Mouse (Mus musculus): ENCODE results near the gene Arfip1.
"Not testable (repeated sequence)": the region's sequence is repeated elsewhere in the genome, so short reads cannot be mapped to it uniquely, and the experiment has no call there.

Gene Arfip1

GRCm38 (mm10) chr3:84580716-84581115, 1.7 kb downstream of the Arfip1 start:
- DNase-seq (ENCODE audit: inconsistent age in 2 of 2, low spot score in 1 of 2): no peak

- no peak for DNase-seq (ENCODE audit: inconsistent age in 2 of 2, low spot score in 1 of 2)
Measured at GRCm38 (mm10) chr3:84570501-84570900, 11.9 kb downstream of the Arfip1 start.

DNA sequence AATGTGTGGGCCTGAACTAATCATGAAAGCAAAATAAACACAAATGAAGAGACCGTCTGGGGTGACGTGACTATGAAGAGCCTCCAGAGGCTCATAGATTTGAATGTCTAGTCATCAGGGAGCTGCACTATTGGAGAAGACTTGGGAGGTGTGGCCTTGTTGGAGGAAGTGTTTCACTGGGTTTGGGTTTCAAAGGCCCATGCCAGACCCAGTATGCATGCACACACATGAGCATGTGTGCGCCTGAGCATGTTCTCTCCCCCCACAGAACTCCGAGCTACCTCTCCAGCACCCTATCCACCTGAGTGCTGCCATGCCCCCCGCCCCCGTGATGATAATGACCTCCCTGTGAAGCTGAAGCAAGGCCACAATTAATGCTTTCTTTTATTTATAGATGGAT, 12.8 kb downstream of the Arfip1 start:
- no peak for DNase-seq (ENCODE audit: inconsistent age in 2 of 2, low spot score in 1 of 2)

DNA sequence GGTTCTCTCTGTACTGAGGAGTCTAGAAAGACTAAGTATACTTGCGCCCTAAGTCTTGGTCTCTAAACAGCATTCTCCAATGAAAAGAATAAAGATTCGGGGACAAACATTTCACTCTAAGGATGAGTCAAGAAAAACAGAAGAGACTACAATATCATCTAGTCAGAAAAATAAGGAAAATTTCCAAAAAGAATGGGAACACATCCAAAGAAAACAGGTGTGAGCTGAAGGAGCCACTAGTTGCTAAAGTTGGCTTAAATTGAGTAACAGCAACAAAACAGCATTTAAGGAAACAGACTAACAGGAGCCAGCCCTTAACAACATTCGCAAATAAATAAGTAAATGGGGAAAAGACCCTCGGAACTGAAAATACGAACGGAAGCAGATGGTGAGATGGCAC, 13.9 kb downstream of the Arfip1 start:
- DNase-seq (ENCODE audit: inconsistent age in 2 of 2, low spot score in 1 of 2): no peak

DNA sequence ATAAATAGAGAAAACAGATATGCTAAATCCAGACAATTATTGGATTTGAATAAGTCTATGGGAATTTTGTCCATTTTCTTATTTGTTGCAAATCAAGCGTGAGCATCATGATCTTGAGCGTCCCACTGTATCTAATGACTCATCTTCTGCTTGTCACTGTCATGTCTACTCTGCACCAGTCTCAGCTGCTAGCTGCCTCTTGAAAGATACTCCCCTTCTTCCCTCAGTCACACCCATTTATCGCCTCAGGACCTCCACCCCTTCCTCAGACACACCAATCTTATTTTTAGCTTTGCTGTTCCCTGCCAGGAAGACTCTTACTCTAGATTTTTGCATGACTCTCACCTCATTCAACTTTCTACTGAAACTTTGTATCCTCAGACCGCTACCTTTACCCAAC, 19.0 kb downstream of the Arfip1 start:
- no peak for DNase-seq (ENCODE audit: inconsistent age in 2 of 2, low spot score in 1 of 2)

DNA sequence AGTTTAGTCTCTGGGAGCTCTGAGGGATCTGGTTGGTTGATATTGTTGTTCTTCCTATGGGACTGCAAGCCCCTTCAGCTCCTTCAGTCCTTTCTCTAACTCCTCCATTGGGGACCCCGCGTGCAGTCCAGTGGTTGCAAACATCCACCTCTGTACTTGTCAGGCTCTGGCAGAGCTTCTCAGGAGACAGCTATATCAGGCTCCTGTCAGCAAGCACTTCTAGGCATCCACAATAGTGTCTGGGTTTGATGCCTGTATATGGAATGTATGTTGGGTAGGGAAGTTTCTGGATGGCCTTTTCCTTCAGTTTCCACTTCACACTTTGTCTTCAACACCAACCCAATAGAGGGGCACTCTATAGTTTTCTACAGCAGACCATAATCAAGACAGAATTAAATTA, 19.5 kb downstream of the Arfip1 start:
- DNase-seq (ENCODE audit: inconsistent age in 2 of 2, low spot score in 1 of 2): not testable (repeated sequence)

DNA sequence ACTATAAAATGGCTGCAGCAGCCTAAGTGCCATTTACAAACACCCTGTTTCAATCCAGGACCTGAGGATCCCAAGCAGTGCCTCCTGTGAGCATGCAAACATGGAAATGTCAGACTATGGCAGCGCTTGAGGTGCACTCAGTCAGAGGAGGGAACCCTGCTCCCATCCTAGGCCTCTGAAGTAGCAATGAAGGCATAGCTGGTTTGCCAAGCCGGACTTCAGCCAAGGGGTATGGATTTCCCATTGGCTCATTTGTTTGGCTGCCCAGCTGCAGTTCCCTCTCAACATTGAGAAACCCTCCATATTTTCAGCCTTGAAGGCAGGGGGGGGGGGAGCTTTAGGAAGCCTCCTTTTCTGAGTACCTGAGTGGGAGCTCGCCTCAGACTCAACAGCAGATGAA, 24.1 kb downstream of the Arfip1 start:
- DNase-seq (ENCODE audit: inconsistent age in 2 of 2, low spot score in 1 of 2): no peak

DNA sequence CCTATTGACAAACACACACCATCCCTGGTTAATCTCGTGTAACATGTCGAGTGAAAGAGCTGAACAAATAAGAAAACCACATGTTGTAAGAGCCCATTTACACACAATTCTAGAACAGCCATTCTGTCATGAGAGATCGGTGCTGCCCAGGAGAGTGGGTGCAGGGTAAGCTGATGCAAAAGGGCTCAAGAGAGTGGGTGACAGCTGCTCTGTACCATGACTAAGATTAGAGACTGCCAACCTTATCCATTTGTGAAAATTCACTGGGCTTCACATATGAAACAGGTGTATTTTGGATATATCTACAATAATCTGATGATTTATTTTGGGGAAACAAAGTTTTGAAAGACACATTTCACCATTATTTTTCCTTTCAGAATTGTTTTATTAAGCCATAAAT, 26.6 kb downstream of the Arfip1 start:
- no peak for DNase-seq (ENCODE audit: inconsistent age in 2 of 2, low spot score in 1 of 2)

- DNase-seq (ENCODE audit: inconsistent age in 2 of 2, low spot score in 1 of 2): no peak
Measured at GRCm38 (mm10) chr3:84547177-84547576, 35.2 kb downstream of the Arfip1 start.

GRCm38 (mm10) chr3:84542450-84542849, 40.0 kb downstream of the Arfip1 start:
- DNase-seq (ENCODE audit: inconsistent age in 2 of 2, low spot score in 1 of 2): peak; percentile 39 to 86

DNA sequence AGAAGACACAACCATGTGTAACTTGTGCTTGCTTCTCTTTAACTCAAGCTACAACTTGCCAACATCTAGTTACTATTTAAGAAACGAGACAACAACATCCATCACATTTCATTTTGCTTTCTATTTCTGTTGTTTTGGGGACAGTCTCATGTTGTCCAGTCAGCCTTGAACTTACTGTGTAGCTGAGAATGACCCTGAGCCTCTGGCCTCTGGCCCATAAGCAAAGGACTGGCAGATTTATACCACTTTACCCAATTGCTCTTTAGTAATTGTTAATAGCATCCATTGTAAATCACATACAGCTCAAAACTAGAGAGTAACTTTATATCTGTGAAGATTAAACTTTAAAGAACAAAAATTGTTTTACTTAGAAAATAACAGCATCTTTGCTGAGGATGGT, 40.5 kb downstream of the Arfip1 start:
- peak; percentile 48 to 84 for DNase-seq (ENCODE audit: inconsistent age in 2 of 2, low spot score in 1 of 2)

DNA sequence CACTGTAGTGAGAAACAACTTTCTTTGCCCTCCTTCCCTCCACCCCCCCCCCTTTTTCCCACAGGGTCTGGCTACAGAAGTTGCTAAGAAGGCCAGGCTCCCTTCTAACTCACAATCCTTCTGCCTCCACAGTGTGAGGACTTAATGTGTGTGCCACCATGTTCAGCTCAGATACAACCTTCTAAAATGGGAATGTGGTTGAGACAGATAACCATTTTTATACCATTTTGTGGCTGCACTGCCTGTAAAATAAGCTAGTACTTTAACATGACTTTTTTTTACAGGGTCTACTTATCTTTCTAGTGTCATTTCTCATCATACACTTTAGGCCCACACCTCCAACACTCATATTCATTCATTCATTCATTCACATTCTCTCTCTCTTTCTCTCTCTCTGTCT, 41.8 kb downstream of the Arfip1 start:
- no peak for DNase-seq (ENCODE audit: inconsistent age in 2 of 2, low spot score in 1 of 2)

GRCm38 (mm10) chr3:84536987-84537386, 45.4 kb downstream of the Arfip1 start:
- DNase-seq (ENCODE audit: inconsistent age in 2 of 2, low spot score in 1 of 2): peak in 1 of 2 experiments; percentile 59

DNA sequence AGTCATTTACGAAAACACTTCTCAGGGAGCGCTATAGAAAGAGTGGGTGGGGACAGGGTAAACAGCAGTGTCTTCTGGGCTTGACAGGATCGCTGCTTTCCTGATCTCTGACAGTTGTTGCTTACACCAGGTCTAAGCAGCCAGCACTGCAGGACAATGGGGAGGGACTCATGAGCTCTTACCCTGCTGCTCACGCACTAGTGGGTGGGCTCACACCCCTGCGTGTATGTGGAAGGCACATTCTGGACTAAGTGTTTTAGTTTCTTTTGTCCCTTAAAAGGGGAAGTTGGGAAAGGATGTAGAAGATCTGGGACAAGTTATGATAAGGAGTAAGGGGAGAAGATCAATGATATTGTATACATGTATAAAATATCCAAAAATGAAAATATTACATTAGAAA, 49.2 kb downstream of the Arfip1 start:
- DNase-seq (ENCODE audit: inconsistent age in 2 of 2, low spot score in 1 of 2): no peak

DNA sequence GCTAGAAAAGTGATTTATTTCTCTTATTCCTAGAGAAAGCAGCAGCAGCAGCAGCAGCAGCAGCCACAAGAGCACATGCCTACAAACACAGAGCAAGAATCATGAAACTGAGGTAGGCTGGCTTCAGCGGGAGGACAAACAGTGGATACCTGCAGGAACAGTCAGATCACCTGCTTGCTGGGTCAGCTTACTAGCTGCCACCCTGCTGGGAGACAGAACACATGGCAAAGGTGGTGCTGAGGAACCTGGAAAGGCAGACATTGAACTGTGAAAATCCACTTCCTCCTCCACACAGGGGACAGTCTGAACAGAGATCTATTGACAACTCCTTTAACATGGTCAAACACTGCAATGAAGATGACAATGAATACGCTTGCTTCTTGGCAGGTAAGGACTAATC, 53.4 kb downstream of the Arfip1 start:
- no peak for DNase-seq (ENCODE audit: inconsistent age in 2 of 2, low spot score in 1 of 2)

- no peak for DNase-seq (ENCODE audit: inconsistent age in 2 of 2, low spot score in 1 of 2)
Measured at GRCm38 (mm10) chr3:84524952-84525351, 57.5 kb downstream of the Arfip1 start.

DNA sequence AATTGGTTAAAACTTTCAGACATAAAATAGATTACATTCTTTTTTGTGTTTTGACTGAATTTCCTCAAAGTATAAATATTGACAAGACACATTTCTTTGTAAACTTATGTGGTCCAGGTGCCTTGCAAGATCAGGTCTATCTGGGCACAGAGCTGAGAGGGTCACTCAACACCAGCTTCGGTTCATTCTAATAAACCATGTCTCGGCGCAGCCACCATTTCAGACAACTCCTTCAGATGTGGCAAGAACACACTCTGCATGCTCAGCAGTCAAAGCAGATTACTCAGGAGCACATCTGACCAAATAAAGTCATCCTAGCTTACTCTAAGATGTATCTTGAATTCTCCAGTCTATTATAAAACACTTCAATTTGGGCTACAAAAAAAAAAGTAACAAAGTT, 66.3 kb downstream of the Arfip1 start:
- no peak for DNase-seq (ENCODE audit: inconsistent age in 2 of 2, low spot score in 1 of 2)

GRCm38 (mm10) chr3:84512774-84513515, 69.5 kb downstream of the Arfip1 start:
- DNase-seq (ENCODE audit: inconsistent age in 2 of 2, low spot score in 1 of 2): no peak

- no peak for DNase-seq (ENCODE audit: inconsistent age in 2 of 2, low spot score in 1 of 2)
Measured at GRCm38 (mm10) chr3:84505193-84505592, 77.2 kb downstream of the Arfip1 start.

DNA sequence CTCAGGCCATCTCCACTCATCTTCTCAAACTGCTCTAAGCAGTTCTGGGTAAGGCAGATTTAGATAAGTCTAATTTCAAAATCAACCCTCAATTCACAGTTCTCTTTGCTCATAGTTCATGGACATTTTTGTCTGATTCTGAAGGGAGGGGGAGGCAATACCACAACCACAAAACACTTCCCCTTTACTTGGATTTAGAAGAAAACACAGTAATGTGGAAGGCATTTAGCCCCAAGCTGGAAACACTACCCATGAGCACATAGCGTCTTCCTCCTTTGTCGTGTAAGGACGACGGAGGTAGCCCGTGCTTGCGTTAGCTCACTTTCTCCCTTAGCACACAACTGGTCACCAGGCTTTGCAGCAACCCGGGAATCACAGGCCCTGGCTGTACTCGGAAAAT, 78.1 kb downstream of the Arfip1 start:
- no peak for DNase-seq (ENCODE audit: inconsistent age in 2 of 2, low spot score in 1 of 2)

GRCm38 (mm10) chr3:84502101-84502500, 80.3 kb downstream of the Arfip1 start:
- DNase-seq (ENCODE audit: inconsistent age in 2 of 2, low spot score in 1 of 2): no peak

GRCm38 (mm10) chr3:84500491-84500890, 81.9 kb downstream of the Arfip1 start:
- peak in 1 of 2 experiments; percentile 48 for DNase-seq (ENCODE audit: inconsistent age in 2 of 2, low spot score in 1 of 2)

- DNase-seq (ENCODE audit: inconsistent age in 2 of 2, low spot score in 1 of 2): no peak
Measured at GRCm38 (mm10) chr3:84497718-84498117, 84.7 kb downstream of the Arfip1 start.
